Mouse (Mus musculus) thymus, adult 2 months (tissue): Measurements from ENCODE around the gene Zfp81. TPM values are rescaled to one million over a fixed set of nuclear protein-coding genes. Genes with fewer than 3 reads are reported as not detected.
A peak's percentile ranks its signal among the peaks of the same experiment; 100 is the strongest.
"Not testable (repeated sequence)": the region's sequence is repeated elsewhere in the genome, so short reads cannot be mapped to it uniquely, and the experiment has no call there.

Experiments used
- DNase-seq: peaks from one replicate; pipeline ENCODE4 v3.0.0; 2021
- H3K27ac ChIP-seq: fragments of 200-500 bp; 2 replicates; pipeline ENCODE4 v1.5.1; 2012; ENCODE audit warnings: low read length, control low read depth; ENCODE audit not compliant: control insufficient read depth, insufficient read depth
- H3K27me3 ChIP-seq: fragments of 200-500 bp; 2 replicates; pipeline ENCODE4 v1.6.1; 2012; ENCODE audit warnings: mild to moderate bottlenecking, low read length, moderate library complexity, mixed read lengths; ENCODE audit not compliant: control insufficient read depth, insufficient read depth
- H3K36me3 ChIP-seq: fragments of 200-500 bp; 2 replicates; pipeline ENCODE4 v1.6.1; 2012; ENCODE audit warnings: mild to moderate bottlenecking, low read length, moderate library complexity; ENCODE audit not compliant: control insufficient read depth, insufficient read depth
- H3K4me1 ChIP-seq: fragments of 200-500 bp; replicated peaks from 2 replicates; pipeline ENCODE4 v1.6.1; 2012; ENCODE audit warnings: low read length; ENCODE audit not compliant: control insufficient read depth, insufficient read depth
- H3K4me3 ChIP-seq: fragments of 200-500 bp; 2 replicates; pipeline ENCODE4 v1.5.1; 2012; ENCODE audit warnings: mild to moderate bottlenecking, low read length, control low read depth, moderate library complexity; ENCODE audit not compliant: control insufficient read depth, insufficient read depth
- CTCF ChIP-seq: fragments of 200-500 bp; IDR thresholded peaks from 2 replicates; pipeline ENCODE4 v1.5.1; 2012; ENCODE audit warnings: mild to moderate bottlenecking, control low read depth, low read length, moderate library complexity, borderline replicate concordance; ENCODE audit not compliant: control insufficient read depth, poor library complexity, insufficient read depth; ENCODE audit errors: extremely low read depth
- POLR2A ChIP-seq: fragments of 200-500 bp; IDR thresholded peaks from 2 replicates; pipeline ENCODE4 v1.6.1; 2012; ENCODE audit warnings: mild to moderate bottlenecking, low read length, control low read depth, moderate library complexity; ENCODE audit not compliant: control insufficient read depth, poor library complexity, insufficient read depth; ENCODE audit errors: extremely low read depth
- WGBS: fragments of 180-500 bp; shearing (Covaris S2); methylation state at CpG from one replicate; pipeline ENCODE4 v1.1.7; 2018; 5-methylcytosine and 5-hydroxymethylcytosine counted together
- polyA plus RNA-seq: library from polyadenylated mRNA; depleted of rRNA; stranded (reverse); fragments of >200 nt; gene quantifications from 2 replicates; pipeline ENCODE4 v1.2.3, GENCODE M21; 2012; rRNA removed

The Zfp81 gene
- 2.6 TPM in 2 replicates for polyA plus RNA-seq

DNA sequence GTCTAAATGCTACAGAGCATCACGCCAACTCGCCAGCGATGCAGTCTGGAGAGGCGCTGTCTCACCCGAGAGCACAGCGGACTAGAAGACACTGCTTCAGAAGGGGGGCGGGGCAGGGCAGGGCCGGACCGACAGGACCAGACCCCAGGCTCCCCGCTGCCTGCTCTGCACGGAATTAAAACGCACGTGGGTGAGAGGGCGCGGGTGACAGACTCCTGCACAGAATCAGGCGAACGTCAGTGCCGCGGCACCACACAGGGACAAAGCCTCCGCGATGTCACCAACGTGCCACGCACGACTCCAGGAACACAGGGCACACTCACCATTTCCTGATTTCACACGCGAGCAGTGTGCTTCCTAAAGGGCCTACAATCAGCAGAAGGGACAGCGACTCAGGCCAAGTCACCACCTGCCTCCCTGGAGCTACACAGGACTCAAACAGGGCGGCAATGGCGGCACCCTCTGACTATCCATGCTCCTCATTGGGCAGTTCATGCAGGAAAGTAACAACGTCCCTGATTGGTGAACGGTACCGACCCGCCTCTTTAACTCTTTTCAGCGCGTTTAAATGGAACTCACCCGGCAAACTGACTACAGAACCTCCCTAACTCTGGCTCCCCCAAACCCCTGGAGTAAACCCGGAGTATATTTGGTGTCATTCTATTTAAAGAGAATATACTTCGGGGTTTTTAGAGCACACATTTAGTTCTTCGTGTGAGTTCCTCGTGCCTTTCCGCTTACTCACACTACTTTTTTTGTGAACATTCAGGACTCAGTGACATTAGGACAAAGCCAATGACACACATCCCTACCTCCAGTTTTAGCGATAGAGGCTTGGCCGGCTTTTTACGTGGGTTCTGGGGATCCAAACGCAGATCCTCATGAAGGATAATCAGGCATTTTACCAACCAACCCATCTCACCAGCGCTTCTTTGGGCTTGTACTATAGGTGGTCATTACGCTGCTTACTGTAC is at the start of gene Zfp81:
Gene Zfp81, minus strand, starts transcription at position 468 of the 974 bp plus-strand sequence.
- Histone ChIP-seq H3K27me3 (no peaks in the 10 kb centered on the region), H3K36me3 (no peaks in the 10 kb centered on the region), H3K4me1 (peaks cover 2% of the 10 kb centered on the region; the same call in 1 of the 2 replicates), H3K27ac (no peak within 1 kb of the TSS), H3K4me3 (peak within 1 kb of the TSS; percentile 76)
- peak; percentile 80 for DNase-seq
- TF ChIP-seq POLR2A (no peak; the same call in 1 of the 2 replicates), CTCF (peak; percentile 35; the same call in 1 of the 2 replicates)
- 5% methylated on average over 47 of the region's 47 CpGs for WGBS

DNA sequence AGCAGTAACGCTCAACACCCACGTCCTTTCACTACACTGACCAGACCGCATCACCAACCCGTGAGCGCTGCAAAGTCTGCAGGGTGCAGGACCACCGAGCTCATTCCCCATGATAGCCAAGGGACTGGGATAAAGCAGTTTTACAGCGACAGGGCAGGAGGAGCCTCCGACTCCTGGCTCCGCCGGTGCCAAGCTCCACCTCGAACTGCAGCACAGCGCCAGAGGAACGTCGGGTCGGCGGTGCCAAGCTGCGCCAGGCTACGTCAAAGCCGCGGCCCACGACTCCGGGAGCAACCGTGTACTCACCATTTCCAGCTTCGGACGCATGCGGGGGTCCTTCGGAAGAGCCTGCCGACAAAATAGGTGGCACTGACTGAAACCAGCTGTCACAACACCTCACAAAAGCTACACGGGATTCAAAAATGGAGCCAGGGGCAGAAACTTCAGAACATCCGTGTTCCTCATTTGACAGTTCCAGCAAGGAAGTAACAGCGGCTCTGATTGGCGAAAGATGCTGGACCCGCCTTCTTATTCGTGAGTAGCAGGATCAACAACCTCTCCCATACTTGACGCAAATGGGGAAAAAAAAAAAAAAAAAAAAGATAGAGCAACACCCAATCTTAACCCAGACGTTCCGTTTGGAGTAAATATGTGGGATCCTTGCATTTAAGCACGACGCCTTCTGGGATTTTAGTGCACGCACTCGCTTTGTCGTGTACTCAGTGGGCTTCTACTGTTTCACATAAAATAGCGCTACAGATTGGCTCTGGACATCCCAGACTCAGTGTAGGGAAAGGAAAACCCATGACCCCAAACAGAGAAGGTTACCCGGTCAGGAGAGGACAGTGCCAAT is 35.7 kb upstream of the Zfp81 start, which contains the start of gene Zfp101:
Gene Zfp101, minus strand, starts transcription at position 460 of the 853 bp plus-strand sequence.
- under 1% methylated on average over 44 of the region's 44 CpGs for WGBS
- no peak for TF ChIP-seq POLR2A
- TF ChIP-seq CTCF, result no peak

DNA sequence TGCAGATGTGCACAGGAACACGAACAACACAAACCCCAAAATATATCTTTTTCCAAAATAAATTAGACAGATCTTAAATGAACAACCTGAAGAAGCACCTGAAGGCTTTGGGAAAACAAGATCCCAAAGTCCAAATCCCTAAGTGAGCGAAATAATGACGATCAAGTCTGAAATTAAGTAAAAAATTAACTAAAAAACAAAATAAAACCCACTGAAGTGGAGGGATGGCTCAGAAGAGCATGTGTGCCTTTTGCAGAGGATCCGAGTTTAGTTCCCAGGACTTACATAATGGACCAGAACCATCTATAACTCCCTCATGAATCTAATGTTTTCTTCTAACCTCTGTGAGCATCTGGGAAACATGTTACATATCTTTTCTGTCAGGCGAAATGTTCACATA is 33.6 kb upstream of the Zfp81 start:
- Histone ChIP-seq H3K4me3 (no peak overlapping the region), H3K27ac (no peak overlapping the region), H3K36me3 (no peaks in the 10 kb centered on the region), H3K4me1 (no peaks in the 10 kb centered on the region), H3K27me3 (no peaks in the 10 kb centered on the region)
- DNase-seq, result no peak
- TF ChIP-seq POLR2A, result no peak
- TF ChIP-seq CTCF, result no peak
- whole genome bisulfite sequencing, result 98% methylated on average over 5 of the region's 5 CpGs

More for the DNA sequence above, 35.7 kb upstream of the Zfp81 start, which contains the start of gene Zfp101:
- Histone ChIP-seq H3K27ac (no peak within 1 kb of the TSS), H3K4me1 (no peaks in the 10 kb centered on the region), H3K27me3 (no peaks in the 10 kb centered on the region), H3K4me3 (peak within 1 kb of the TSS; percentile 77), H3K36me3 (no peaks in the 10 kb centered on the region)
- peak; percentile 82 for DNase-seq

DNA sequence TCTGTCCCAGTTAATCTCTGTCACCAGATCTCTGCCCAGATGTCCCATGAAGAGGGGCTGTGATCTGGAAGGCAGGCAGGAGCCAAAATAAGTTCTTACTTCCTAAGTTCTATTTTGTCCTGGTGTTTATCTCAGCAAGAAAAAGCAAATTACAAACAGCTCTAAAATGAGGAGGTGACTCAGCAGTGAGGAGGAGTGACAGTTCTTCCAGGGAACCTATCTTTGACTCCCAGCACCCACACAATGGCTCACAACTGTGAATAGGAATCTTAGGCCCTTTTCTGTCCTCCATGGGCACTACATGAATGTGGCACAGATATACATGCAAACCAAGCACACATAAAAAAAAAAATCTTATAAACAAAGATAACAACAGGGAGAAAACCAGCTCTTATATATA is 27.0 kb upstream of the Zfp81 start:
- Histone ChIP-seq H3K36me3 (peaks cover 38% of the 10 kb centered on the region), H3K4me3 (no peak overlapping the region), H3K4me1 (no peaks in the 10 kb centered on the region), H3K27ac (no peak overlapping the region), H3K27me3 (no peaks in the 10 kb centered on the region)
- TF ChIP-seq CTCF (no peak), POLR2A (no peak)
- DNase-seq, result no peak

DNA sequence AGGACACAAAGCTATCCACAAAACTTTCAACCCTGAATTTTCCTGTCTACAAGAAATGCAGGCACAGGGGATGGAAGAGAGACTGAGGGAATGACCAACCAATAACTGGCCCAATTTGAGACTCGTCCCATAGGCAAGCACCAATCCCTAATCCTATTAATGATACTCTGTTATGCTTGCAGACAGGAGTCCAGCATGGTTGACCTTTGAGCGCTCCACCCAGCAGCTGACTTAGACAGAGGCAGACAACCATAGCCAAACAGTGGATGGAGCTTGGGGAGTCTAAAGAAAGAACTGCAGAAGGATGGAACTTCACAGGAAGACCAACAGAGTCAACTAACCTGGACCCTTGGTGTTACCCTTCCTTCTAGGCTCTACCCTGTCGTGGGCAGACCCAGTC is 14.1 kb upstream of the Zfp81 start:
- no peak overlapping the region for H3K27ac ChIP-seq
- H3K27me3 ChIP-seq, result no peaks in the 10 kb centered on the region
- H3K4me3 ChIP-seq, result no peak overlapping the region
- 94% methylated on average over 3 of the region's 3 CpGs for WGBS
- H3K36me3 ChIP-seq, result no peaks in the 10 kb centered on the region
- no peak for DNase-seq
- H3K4me1 ChIP-seq, result no peaks in the 10 kb centered on the region
- TF ChIP-seq CTCF (no peak), POLR2A (no peak)

DNA sequence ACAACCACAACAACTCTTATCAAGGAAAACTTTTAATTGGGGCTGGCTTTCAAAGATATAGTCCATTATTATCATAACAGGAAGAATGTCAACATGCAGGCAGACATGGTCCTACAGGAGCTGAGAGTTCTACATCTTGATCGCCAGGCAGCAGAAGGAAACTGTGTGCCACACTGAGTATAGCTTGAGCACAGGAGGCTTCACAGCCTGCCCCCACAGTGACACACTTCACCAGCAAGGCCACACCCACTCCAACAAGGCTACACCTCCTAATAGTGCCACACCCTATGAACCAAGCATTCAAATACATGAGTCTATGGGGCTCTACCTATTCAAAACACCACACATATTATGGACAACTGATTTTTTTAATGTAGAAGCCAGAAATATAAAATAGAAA is 5.7 kb downstream of the Zfp81 start:
- Histone ChIP-seq H3K4me1 (no peaks in the 10 kb centered on the region; the same call in 1 of the 2 replicates), H3K27ac (no peak overlapping the region), H3K27me3 (no peaks in the 10 kb centered on the region), H3K4me3 (no peak overlapping the region), H3K36me3 (no peaks in the 10 kb centered on the region)
- DNase-seq, result no peak
- 100% methylated on average over 1 of the region's 1 CpGs for WGBS
- TF ChIP-seq POLR2A (no peak), CTCF (no peak)

DNA sequence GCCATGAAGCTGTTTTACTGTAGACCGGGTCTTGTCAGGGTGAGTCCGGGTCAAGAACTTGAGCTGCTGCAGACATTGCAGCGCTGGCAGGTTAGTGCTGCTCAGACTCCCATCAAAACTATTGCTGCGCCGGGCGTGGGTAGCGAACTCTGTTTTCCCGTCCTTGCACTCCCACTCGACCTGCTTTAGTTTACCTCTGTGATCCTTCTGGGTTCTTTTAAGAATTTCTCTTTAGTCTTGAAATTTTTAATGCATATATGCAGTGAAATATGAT is 68.9 kb downstream of the Zfp81 start:
- not testable (repeated sequence) for H3K4me1 ChIP-seq, H3K36me3 ChIP-seq, H3K4me3 ChIP-seq, H3K27ac ChIP-seq, H3K27me3 ChIP-seq, DNase-seq
- no CpG with 5 or more reads among the region's 9 CpGs for WGBS

DNA sequence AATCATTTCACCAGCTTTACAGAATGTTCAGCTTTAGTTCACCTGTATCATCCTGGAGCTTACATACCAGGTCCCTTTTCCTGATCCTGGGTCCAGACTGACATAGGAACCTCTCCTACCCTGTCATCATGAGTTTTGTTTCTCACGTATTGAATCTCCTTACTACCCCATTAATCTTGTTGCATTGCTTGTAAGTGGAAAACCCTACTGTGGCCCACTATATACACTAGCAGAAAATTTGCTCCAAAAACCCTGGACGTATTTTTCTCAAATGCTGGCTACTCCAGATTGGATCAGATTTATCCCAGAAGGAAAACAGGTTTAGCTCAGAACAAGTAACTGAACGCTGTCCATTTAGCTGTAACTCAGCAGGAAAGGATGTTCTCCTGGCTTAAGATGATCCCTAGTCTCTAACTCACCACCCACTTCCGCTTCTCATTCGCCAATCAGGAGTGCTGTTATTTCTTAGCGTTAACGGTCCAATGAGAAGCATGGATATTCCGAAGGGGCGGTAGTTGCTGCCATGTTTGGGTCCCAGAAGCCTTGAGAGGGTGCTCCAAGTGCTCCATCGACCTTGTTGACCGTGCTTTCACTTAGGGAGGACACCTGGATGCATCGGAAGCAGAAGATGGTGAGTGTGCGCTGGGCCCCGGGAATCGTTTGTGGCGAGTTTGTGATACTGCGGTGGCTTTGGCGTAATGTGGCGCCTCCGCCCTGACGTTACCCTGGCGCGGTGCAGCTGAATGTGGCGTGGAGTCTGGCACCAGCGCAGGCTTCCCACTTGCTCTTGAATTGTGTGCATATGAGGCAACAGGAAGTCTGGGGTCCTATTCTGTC is 69.4 kb downstream of the Zfp81 start, which contains the start of gene Zfp955b:
Gene Zfp955b, plus strand, starts transcription at position 506 of the 837 bp plus-strand sequence.
- H3K36me3 ChIP-seq, H3K27ac ChIP-seq, DNase-seq, H3K4me3 ChIP-seq, H3K4me1 ChIP-seq, H3K27me3 ChIP-seq: not testable (repeated sequence)
- no CpG with 5 or more reads among the region's 25 CpGs for WGBS
